Mouse (Mus musculus) liver, postnatal 0 days (tissue): Measurements from ENCODE around the gene Gcn1l1. TPM values are rescaled to one million over a fixed set of nuclear protein-coding genes. Genes with fewer than 3 reads are reported as not detected.

Source experiments
- ATAC-seq: fragments of 200-750 bp; cut with Nextera tagmentation; 2 replicates; pipeline ENCODE4 v1.8.0; 2017; ENCODE audit warnings: mild to moderate bottlenecking, moderate library complexity
- DNase-seq: peaks from one replicate; pipeline ENCODE4 v3.0.0-alpha.2; 2016
- H3K27ac ChIP-seq: fragments of 300-500 bp; sonication (generic); 2 replicates; pipeline ENCODE4 v1.5.1; 2014; ENCODE audit warnings: antibody characterized with exemption, moderate library complexity, mild to moderate bottlenecking, low read depth
- H3K27me3 ChIP-seq: fragments of 300-500 bp; sonication (generic); 2 replicates; pipeline ENCODE4 v1.6.1; 2014; ENCODE audit warnings: low read length, control low read depth, mixed read lengths; ENCODE audit not compliant: insufficient read depth
- H3K36me3 ChIP-seq: fragments of 300-500 bp; sonication (generic); replicated peaks from 2 replicates; pipeline ENCODE4 v1.6.1; 2014; ENCODE audit warnings: mild to moderate bottlenecking, control low read depth, low read length, moderate library complexity, mixed read lengths; ENCODE audit not compliant: insufficient read depth
- H3K4me1 ChIP-seq: fragments of 300-500 bp; sonication (generic); 2 replicates; pipeline ENCODE4 v1.6.1; 2014; ENCODE audit warnings: antibody characterized with exemption, mild to moderate bottlenecking, control low read depth; ENCODE audit not compliant: insufficient read depth
- H3K4me2 ChIP-seq: fragments of 300-500 bp; sonication (generic); 2 replicates; pipeline ENCODE4 v1.6.1; 2014; ENCODE audit warnings: low read depth, mild to moderate bottlenecking, low read length, moderate library complexity, mixed read lengths
- H3K4me3 ChIP-seq: fragments of 300-500 bp; sonication (generic); 2 replicates; pipeline ENCODE4 v1.5.1; 2014; ENCODE audit warnings: low read depth, low read length
- H3K9ac ChIP-seq: fragments of 300-500 bp; sonication (generic); replicated peaks from 2 replicates; pipeline ENCODE4 v1.6.1; 2014; ENCODE audit warnings: mild to moderate bottlenecking, moderate library complexity
- H3K9me3 ChIP-seq: fragments of 300-500 bp; sonication (generic); 2 replicates; pipeline ENCODE4 v1.6.1; 2016; ENCODE audit warnings: mild to moderate bottlenecking, control low read depth, low read length, mixed read lengths
- CTCF ChIP-seq: sonication (generic); IDR thresholded peaks from 2 replicates; pipeline ENCODE4 v1.5.1; 2016; ENCODE audit warnings: antibody characterized with exemption, low read depth
- EP300 ChIP-seq: IDR thresholded peaks from 2 replicates; pipeline ENCODE4 v1.6.1; 2016; ENCODE audit warnings: antibody characterized with exemption, low read depth, mild to moderate bottlenecking
- WGBS: fragments of 180-500 bp; shearing (Covaris S2); extraction: QIAGEN DNeasy Blood & Tissue Kit; methylation state at CpG from one replicate; pipeline ENCODE4 v1.1.7; 2014; ENCODE audit not compliant: insufficient replicate concordance; 5-methylcytosine and 5-hydroxymethylcytosine counted together
- polyA plus RNA-seq: library from polyadenylated mRNA; unstranded; fragments of >200 nt; fragmentation: Nextera tagmentation; extraction: Ambion mirVana; gene quantifications from 2 replicates; pipeline ENCODE4 v1.2.1, GENCODE M21; 2015

Gene Gcn1l1
- polyA plus RNA-seq, 1 experiment from 2014 or later = 10.3 TPM

- no peak overlapping the region for H3K9ac ChIP-seq
- 75% methylated on average over 11 of the region's 11 CpGs for WGBS
- H3K36me3 ChIP-seq = peaks cover 83% of the 10 kb centered on the region
- no peak for TF ChIP-seq CTCF
- no peak for TF ChIP-seq EP300
- DNase-seq = no peak
- H3K4me1 ChIP-seq = no peaks in the 10 kb centered on the region; the same call in 1 of the 2 replicates
- H3K4me3 ChIP-seq = no peak overlapping the region
- H3K9me3 ChIP-seq = no peaks in the 10 kb centered on the region
- H3K4me2 ChIP-seq = no peak overlapping the region
- H3K27ac ChIP-seq = no peak overlapping the region
- peak; percentile 69 for ATAC-seq
- no peaks in the 10 kb centered on the region for H3K27me3 ChIP-seq
Observed at GRCm38 (mm10) chr5:115611566-115611965, 46.5 kb downstream of the Gcn1l1 start.

- ATAC-seq = no peak
- no peaks in the 10 kb centered on the region for H3K9me3 ChIP-seq
- no peaks in the 10 kb centered on the region; the same call in 1 of the 2 replicates for H3K4me1 ChIP-seq
- no peak overlapping the region for H3K9ac ChIP-seq
- no peak for TF ChIP-seq EP300
- TF ChIP-seq CTCF = no peak
- no peak overlapping the region for H3K4me3 ChIP-seq
- no peak overlapping the region for H3K27ac ChIP-seq
- H3K4me2 ChIP-seq = no peak overlapping the region
- 93% methylated on average over 9 of the region's 9 CpGs for WGBS
- no peak for DNase-seq
- peaks cover 83% of the 10 kb centered on the region for H3K36me3 ChIP-seq
- H3K27me3 ChIP-seq = no peaks in the 10 kb centered on the region
Observed at GRCm38 (mm10) chr5:115613332-115613731, 48.3 kb downstream of the Gcn1l1 start.

- Histone ChIP-seq H3K4me3 (no peak overlapping the region), H3K4me2 (no peak overlapping the region), H3K9me3 (no peaks in the 10 kb centered on the region), H3K4me1 (no peaks in the 10 kb centered on the region; the same call in 1 of the 2 replicates), H3K9ac (no peak overlapping the region), H3K27ac (no peak overlapping the region), H3K27me3 (no peaks in the 10 kb centered on the region), H3K36me3 (peaks cover 85% of the 10 kb centered on the region)
- TF ChIP-seq CTCF (peak; percentile 85), EP300 (no peak)
- WGBS = 79% methylated on average over 7 of the region's 7 CpGs
- peak; percentile 47 for ATAC-seq
- peak; percentile 82 for DNase-seq
Observed at GRCm38 (mm10) chr5:115614948-115615347, 49.9 kb downstream of the Gcn1l1 start.

GRCm38 (mm10) chr5:115619690-115620089 lies 54.6 kb downstream of the Gcn1l1 start:
- DNase-seq (no peak), ATAC-seq (no peak)
- Histone ChIP-seq H3K4me3 (no peak overlapping the region), H3K27me3 (no peaks in the 10 kb centered on the region), H3K4me1 (peaks cover 5% of the 10 kb centered on the region; the same call in 1 of the 2 replicates), H3K36me3 (peaks cover 51% of the 10 kb centered on the region), H3K27ac (no peak overlapping the region), H3K9ac (no peak overlapping the region), H3K9me3 (no peaks in the 10 kb centered on the region), H3K4me2 (no peak overlapping the region)
- WGBS = 86% methylated on average over 15 of the region's 15 CpGs
- TF ChIP-seq EP300 (no peak), CTCF (no peak)

- H3K9me3 ChIP-seq = no peaks in the 10 kb centered on the region
- TF ChIP-seq CTCF = no peak
- no peak for TF ChIP-seq EP300
- no peak overlapping the region for H3K4me2 ChIP-seq
- H3K4me3 ChIP-seq = no peak overlapping the region
- no peak overlapping the region for H3K9ac ChIP-seq
- no peak overlapping the region for H3K27ac ChIP-seq
- H3K36me3 ChIP-seq = peaks cover 26% of the 10 kb centered on the region
- H3K27me3 ChIP-seq = no peaks in the 10 kb centered on the region
- peaks cover 15% of the 10 kb centered on the region for H3K4me1 ChIP-seq
- ATAC-seq (no peak), DNase-seq (peak; percentile 54)
- 68% methylated on average over 7 of the region's 7 CpGs for WGBS
Observed at GRCm38 (mm10) chr5:115622686-115623085, 57.6 kb downstream of the Gcn1l1 start.

GRCm38 (mm10) chr5:115623694-115624440 lies 58.8 kb downstream of the Gcn1l1 start:
- no peaks in the 10 kb centered on the region for H3K27me3 ChIP-seq
- DNase-seq (no peak), ATAC-seq (no peak)
- H3K36me3 ChIP-seq = peaks cover 21% of the 10 kb centered on the region
- H3K27ac ChIP-seq = peak overlapping the region; percentile 37; the same call in 1 of the 2 replicates
- H3K9ac ChIP-seq = no peak overlapping the region
- H3K4me1 ChIP-seq = peaks cover 22% of the 10 kb centered on the region
- H3K4me2 ChIP-seq = no peak overlapping the region
- WGBS = 55% methylated on average over 9 of the region's 9 CpGs
- no peak overlapping the region for H3K4me3 ChIP-seq
- H3K9me3 ChIP-seq = no peaks in the 10 kb centered on the region
- TF ChIP-seq EP300 (no peak), CTCF (no peak)
